Mouse (Mus musculus): ENCODE data around the gene Gm11549. TPM values are rescaled to one million over a fixed set of nuclear protein-coding genes. Genes with fewer than 3 reads are reported as not detected.

The Gm11549 gene
- total RNA-seq, 2 experiments from 2014 or later: 34.3 to 41.5 TPM

Small RNA genes lying within 50 kb of the gene (microRNA-seq; reads per million reads assigned to microRNA genes)
- gene Mir7009: 0.99 to 3.0 reads per million in 2 experiments

Other genes starting within 250 kb of the Gm11549 start
- 10 to 100 TPM; 59.6 to 78.3 TPM for gene Anxa5, start 45.9 kb downstream of the Gm11549 start, total RNA-seq (2021)
- not detected for gene 1810062G17Rik, start 45.9 kb downstream of the Gm11549 start, total RNA-seq (2021)
- gene Exosc9, start 30.8 kb upstream of the Gm11549 start, total RNA-seq (2021): 10 to 100 TPM; 38.7 to 44.6 TPM
- gene Ccna2, start 50.3 kb upstream of the Gm11549 start, total RNA-seq (2021): 1 to 10 TPM; 1.4 to 1.7 TPM
- 10 to 100 TPM; 13.3 to 18.8 TPM for gene Bbs7, start 91.7 kb upstream of the Gm11549 start, total RNA-seq (2021)
- gene Trpc3, start 168.4 kb upstream of the Gm11549 start, total RNA-seq (2021): 10 to 100 TPM; 19.8 to 23.0 TPM